In the genomic region with DNA sequence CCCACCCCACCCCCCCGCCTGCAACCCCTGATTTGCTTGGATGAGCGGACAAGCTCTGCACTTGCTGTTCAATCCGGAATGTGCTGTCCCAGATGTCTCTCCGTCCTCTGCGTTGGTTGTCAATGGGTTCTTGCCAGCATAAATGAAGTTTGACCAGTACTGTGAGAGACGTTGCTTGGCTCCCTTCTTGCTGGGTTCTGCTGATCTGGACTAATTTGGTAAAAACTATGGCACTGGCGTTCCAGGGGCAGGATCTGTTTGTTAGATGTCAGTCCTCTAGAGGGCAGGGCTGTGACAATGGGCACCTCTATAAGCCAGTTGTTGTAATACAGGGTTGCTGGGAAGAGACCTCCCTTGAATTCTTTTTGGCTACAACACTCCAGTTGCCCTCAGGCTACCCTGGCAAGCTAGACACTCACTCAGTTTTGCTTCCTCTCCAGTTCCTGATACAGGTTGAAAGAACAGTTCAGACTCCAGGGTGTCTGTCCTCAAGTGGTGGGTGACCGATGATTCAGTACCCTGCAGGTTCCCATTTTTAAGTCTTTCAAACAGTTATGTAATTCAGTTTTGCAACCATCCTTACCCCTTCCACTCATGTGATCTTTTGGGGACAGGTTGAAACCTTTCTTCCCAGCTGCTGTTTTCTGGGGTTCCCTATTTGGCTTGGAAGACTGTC, we compare ENCODE assay signal across 7 mouse cellular contexts. TPM values are rescaled to one million over a fixed set of nuclear protein-coding genes. Genes with fewer than 3 reads are reported as not detected.
DNase-seq lines count a peak whose midpoint lies in the region; ATAC-seq and TF ChIP-seq lines count a peak whose summit lies in the region.

No protein-coding gene starts in this region.

- no peak overlapping the region for H3K27ac ChIP-seq in testis, adult 2 months (ENCODE audit: control insufficient read depth, insufficient read depth, low read depth, low read length)
- H3K27ac ChIP-seq in forebrain, postnatal 0 days (ENCODE audit: low read depth, low read length) = no peak overlapping the region
- H3K27ac ChIP-seq in limb, embryonic 15.5 days = no peak overlapping the region
- H3K27ac ChIP-seq in neural tube, embryonic 15.5 days (replicated peaks) = no peak overlapping the region

- no peak for TF ChIP-seq CTCF in testis, adult 2 months (IDR thresholded peaks at IDR 0.05; ENCODE audit: control insufficient read depth, insufficient read depth, insufficient replicate concordance, low read depth, low read length)
- TF ChIP-seq CTCF in forebrain, postnatal 0 days (IDR thresholded peaks at IDR 0.05; ENCODE audit: low read depth) = no peak

- peak overlapping the region; percentile 91 for H3K4me3 ChIP-seq in testis, adult 2 months (ENCODE audit: control insufficient read depth, low read depth, low read length)
- peak overlapping the region; percentile 60 for H3K4me3 ChIP-seq in forebrain, postnatal 0 days (ENCODE audit: low read depth, low read length)
- H3K4me3 ChIP-seq in limb, embryonic 15.5 days = peak overlapping the region; percentile 56
- H3K4me3 ChIP-seq in neural tube, embryonic 15.5 days (replicated peaks) = peak overlapping the region; percentile 63

- H3K27me3 ChIP-seq in testis, adult 2 months (ENCODE audit: control insufficient read depth, insufficient read depth, low read length) = no peaks in the 10 kb centered on the region
- H3K27me3 ChIP-seq in forebrain, postnatal 0 days (ENCODE audit: insufficient read depth, low read length) = no peaks in the 10 kb centered on the region
- H3K27me3 ChIP-seq in limb, embryonic 15.5 days = no peaks in the 10 kb centered on the region
- H3K27me3 ChIP-seq in neural tube, embryonic 15.5 days (replicated peaks) = 0 out of 2 replicates have a peak, but pooled peaks cover 3% of the 10 kb centered on the region

- H3K4me2 ChIP-seq in forebrain, postnatal 0 days (ENCODE audit: low read depth) = peak overlapping the region; percentile 86
- peak overlapping the region; percentile 77 for H3K4me2 ChIP-seq in limb, embryonic 15.5 days
- peak overlapping the region; percentile 77 for H3K4me2 ChIP-seq in neural tube, embryonic 15.5 days

- no peaks in the 10 kb centered on the region for H3K36me3 ChIP-seq in testis, adult 2 months (ENCODE audit: control insufficient read depth, insufficient read depth, low read length)
- peaks cover 5% of the 10 kb centered on the region; the same call in 1 of the 2 replicates for H3K36me3 ChIP-seq in forebrain, postnatal 0 days (ENCODE audit: insufficient read depth)
- H3K36me3 ChIP-seq in limb, embryonic 15.5 days = peaks cover 23% of the 10 kb centered on the region
- peaks cover 7% of the 10 kb centered on the region; the same call in 1 of the 2 replicates for H3K36me3 ChIP-seq in neural tube, embryonic 15.5 days

- ATAC-seq in forebrain, postnatal 0 days = no peak
- no peak for ATAC-seq in limb, embryonic 15.5 days (ENCODE audit: insufficient number of reproducible peaks, low FRiP score, low TSS enrichment, low read depth)
- no peak for ATAC-seq in neural tube, embryonic 15.5 days (ENCODE audit: low FRiP score)
- ATAC-seq in erythroid progenitor cell, adult 5-6 weeks (replicated peaks; ENCODE audit: low FRiP score, poor library complexity, severe bottlenecking) = no peak

- H3K4me1 ChIP-seq in testis, adult 2 months (ENCODE audit: control insufficient read depth, insufficient read depth, low read length) = peaks cover 20% of the 10 kb centered on the region
- H3K4me1 ChIP-seq in forebrain, postnatal 0 days (ENCODE audit: insufficient read depth) = no peaks in the 10 kb centered on the region
- H3K4me1 ChIP-seq in limb, embryonic 15.5 days = peaks cover 15% of the 10 kb centered on the region
- peaks cover 17% of the 10 kb centered on the region for H3K4me1 ChIP-seq in neural tube, embryonic 15.5 days

- peak overlapping the region; percentile 56 for H3K9ac ChIP-seq in forebrain, postnatal 0 days
- H3K9ac ChIP-seq in limb, embryonic 15.5 days = peak overlapping the region; percentile 50
- peak overlapping the region; percentile 54 for H3K9ac ChIP-seq in neural tube, embryonic 15.5 days (replicated peaks)

- 24% methylated on average over 8 of the region's 8 CpGs for WGBS in forebrain, postnatal 0 days
- 25% methylated on average over 8 of the region's 8 CpGs for WGBS in limb, embryonic 15.5 days
- 20% methylated on average over 8 of the region's 8 CpGs for WGBS in neural tube, embryonic 15.5 days

- no peaks in the 10 kb centered on the region for H3K9me3 ChIP-seq in forebrain, postnatal 0 days (ENCODE audit: low read length)
- no peaks in the 10 kb centered on the region for H3K9me3 ChIP-seq in limb, embryonic 15.5 days
- no peaks in the 10 kb centered on the region for H3K9me3 ChIP-seq in neural tube, embryonic 15.5 days (replicated peaks)

- DNase-seq in testis, postnatal 14 days (ENCODE audit: low spot score) = no peak
- no peak for DNase-seq in forebrain, postnatal 0 days
- no peak for DNase-seq in ovary, postnatal 10 days (ENCODE audit: low spot score)

- TF ChIP-seq POLR2A in testis, adult 2 months (IDR thresholded peaks at IDR 0.05; ENCODE audit: control insufficient read depth, low read depth, low read length) = no peak

RNA-seq across cellular contexts. Expression of gene Msrb1, which starts 0.8 kb away (rescaled TPM):
- polyA plus RNA-seq in testis, adult 2 months (2012; rRNA removed) = 9.3 and 13.8 TPM in 2 replicates
- 19.3 and 27.4 TPM in 2 replicates for total RNA-seq in forebrain, postnatal 0 days (2014; rRNA removed)
- 28.4 and 28.6 TPM in 2 replicates for polyA plus RNA-seq in forebrain, postnatal 0 days (2015; fragmentation: Nextera tagmentation; extraction: Ambion mirVana)
- polyA plus RNA-seq in limb, embryonic 15.5 days (2015; fragmentation: Nextera tagmentation; extraction: Ambion mirVana) = 25.9 and 26.8 TPM in 2 replicates
- polyA plus RNA-seq in neural tube, embryonic 15.5 days (2015; fragmentation: Nextera tagmentation; extraction: Ambion mirVana) = 23.2 and 24.4 TPM in 2 replicates
- 108 and 112 TPM in 2 replicates for total RNA-seq in erythroid progenitor cell, adult 5-6 weeks (2015; ENCODE audit: low replicate concordance)
- 29.5 and 61.6 TPM in 2 replicates for total RNA-seq in erythroid progenitor cell, adult 5-6 weeks (2017; ENCODE audit: low replicate concordance)

RNA-seq across cellular contexts. Expression of gene Rpl3l, which starts 9.7 kb away (rescaled TPM):
- polyA plus RNA-seq in testis, adult 2 months (2012; rRNA removed) = 0.21 and 1.4 TPM in 2 replicates
- total RNA-seq in forebrain, postnatal 0 days (2014; rRNA removed) = not detected in 2 replicates
- polyA plus RNA-seq in forebrain, postnatal 0 days (2015; fragmentation: Nextera tagmentation; extraction: Ambion mirVana) = 0.34 TPM in 1 of 2 replicates, not detected in the other
- 0.30 TPM in 1 of 2 replicates, not detected in the other for polyA plus RNA-seq in limb, embryonic 15.5 days (2015; fragmentation: Nextera tagmentation; extraction: Ambion mirVana)
- polyA plus RNA-seq in neural tube, embryonic 15.5 days (2015; fragmentation: Nextera tagmentation; extraction: Ambion mirVana) = 0.10 and 0.19 TPM in 2 replicates
- total RNA-seq in erythroid progenitor cell, adult 5-6 weeks (2015; ENCODE audit: low replicate concordance) = not detected in 2 replicates
- not detected in 2 replicates for total RNA-seq in erythroid progenitor cell, adult 5-6 weeks (2017; ENCODE audit: low replicate concordance)

RNA-seq across cellular contexts. Expression of gene Ndufb10, which starts 13.0 kb away (rescaled TPM):
- polyA plus RNA-seq in testis, adult 2 months (2012; rRNA removed) = 198 and 211 TPM in 2 replicates
- 151 and 199 TPM in 2 replicates for total RNA-seq in forebrain, postnatal 0 days (2014; rRNA removed)
- polyA plus RNA-seq in forebrain, postnatal 0 days (2015; fragmentation: Nextera tagmentation; extraction: Ambion mirVana) = 312 and 351 TPM in 2 replicates
- 208 and 226 TPM in 2 replicates for polyA plus RNA-seq in limb, embryonic 15.5 days (2015; fragmentation: Nextera tagmentation; extraction: Ambion mirVana)
- polyA plus RNA-seq in neural tube, embryonic 15.5 days (2015; fragmentation: Nextera tagmentation; extraction: Ambion mirVana) = 302 and 304 TPM in 2 replicates
- total RNA-seq in erythroid progenitor cell, adult 5-6 weeks (2015; ENCODE audit: low replicate concordance) = 178 and 200 TPM in 2 replicates
- total RNA-seq in erythroid progenitor cell, adult 5-6 weeks (2017; ENCODE audit: low replicate concordance) = 84.0 and 122 TPM in 2 replicates

RNA-seq across cellular contexts. Expression of gene Hs3st6, which starts 15.5 kb away (rescaled TPM):
- 0.73 and 0.89 TPM in 2 replicates for polyA plus RNA-seq in testis, adult 2 months (2012; rRNA removed)
- total RNA-seq in forebrain, postnatal 0 days (2014; rRNA removed) = 0.57 TPM in 1 of 2 replicates, not detected in the other
- 0.45 and 0.53 TPM in 2 replicates for polyA plus RNA-seq in forebrain, postnatal 0 days (2015; fragmentation: Nextera tagmentation; extraction: Ambion mirVana)
- polyA plus RNA-seq in limb, embryonic 15.5 days (2015; fragmentation: Nextera tagmentation; extraction: Ambion mirVana) = 5.2 and 5.7 TPM in 2 replicates
- 0.37 and 0.38 TPM in 2 replicates for polyA plus RNA-seq in neural tube, embryonic 15.5 days (2015; fragmentation: Nextera tagmentation; extraction: Ambion mirVana)
- not detected in 2 replicates for total RNA-seq in erythroid progenitor cell, adult 5-6 weeks (2015; ENCODE audit: low replicate concordance)
- not detected in 2 replicates for total RNA-seq in erythroid progenitor cell, adult 5-6 weeks (2017; ENCODE audit: low replicate concordance)

RNA-seq across cellular contexts. Expression of gene Rps2, which starts 19.4 kb away (rescaled TPM):
- 515 and 558 TPM in 2 replicates for polyA plus RNA-seq in testis, adult 2 months (2012; rRNA removed)
- total RNA-seq in forebrain, postnatal 0 days (2014; rRNA removed) = 2,317 and 3,198 TPM in 2 replicates
- polyA plus RNA-seq in forebrain, postnatal 0 days (2015; fragmentation: Nextera tagmentation; extraction: Ambion mirVana) = 884 and 936 TPM in 2 replicates
- polyA plus RNA-seq in limb, embryonic 15.5 days (2015; fragmentation: Nextera tagmentation; extraction: Ambion mirVana) = 1,428 and 1,497 TPM in 2 replicates
- polyA plus RNA-seq in neural tube, embryonic 15.5 days (2015; fragmentation: Nextera tagmentation; extraction: Ambion mirVana) = 729 and 914 TPM in 2 replicates
- total RNA-seq in erythroid progenitor cell, adult 5-6 weeks (2015; ENCODE audit: low replicate concordance) = 1,299 and 1,601 TPM in 2 replicates
- total RNA-seq in erythroid progenitor cell, adult 5-6 weeks (2017; ENCODE audit: low replicate concordance) = 315 and 526 TPM in 2 replicates
